Mouse (Mus musculus) NIH3T3 (cell line): Measurements from ENCODE around the gene Cd7.
A peak's percentile ranks its signal among the peaks of the same experiment; 100 is the strongest.

Experiments
- DNase-seq: peaks from one replicate; pipeline ENCODE4 v3.0.0-alpha.2; 2012; ENCODE audit warnings: low read depth

The Cd7 gene

DNA sequence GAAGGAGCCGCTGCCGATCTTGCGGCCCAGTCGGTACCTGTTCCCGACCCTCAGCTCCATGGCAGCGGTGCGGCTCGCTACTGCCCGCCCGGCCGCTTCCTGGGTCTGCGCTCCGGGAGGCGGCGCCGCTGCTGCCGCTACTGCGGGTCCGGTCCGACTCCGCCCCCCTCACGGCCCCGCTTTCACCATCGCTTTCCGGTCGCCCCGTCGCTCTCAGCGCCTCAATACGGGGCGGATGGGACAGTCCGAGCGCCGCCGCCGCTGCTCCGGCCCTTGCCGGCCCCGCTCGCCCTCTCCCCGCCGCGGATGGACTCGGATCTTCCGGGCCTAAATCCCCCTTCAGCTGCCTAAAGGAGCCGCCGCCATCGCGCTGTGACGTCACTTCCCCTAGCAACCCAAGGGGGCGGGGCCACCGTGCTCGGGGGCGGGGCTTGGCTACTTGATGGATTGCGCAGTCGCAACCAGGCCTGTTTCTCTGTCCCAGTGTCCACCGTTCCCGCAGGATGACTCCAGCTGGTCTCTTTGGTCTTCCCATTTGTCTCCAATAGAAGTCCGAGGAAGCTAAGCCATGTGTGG lies 48.2 kb downstream of the Cd7 start, which contains the start of gene Csnk1d:
TSS of gene Csnk1d (minus strand) at position 380 of the 576 bp plus-strand sequence.
- peak; percentile 97 for DNase-seq

DNA sequence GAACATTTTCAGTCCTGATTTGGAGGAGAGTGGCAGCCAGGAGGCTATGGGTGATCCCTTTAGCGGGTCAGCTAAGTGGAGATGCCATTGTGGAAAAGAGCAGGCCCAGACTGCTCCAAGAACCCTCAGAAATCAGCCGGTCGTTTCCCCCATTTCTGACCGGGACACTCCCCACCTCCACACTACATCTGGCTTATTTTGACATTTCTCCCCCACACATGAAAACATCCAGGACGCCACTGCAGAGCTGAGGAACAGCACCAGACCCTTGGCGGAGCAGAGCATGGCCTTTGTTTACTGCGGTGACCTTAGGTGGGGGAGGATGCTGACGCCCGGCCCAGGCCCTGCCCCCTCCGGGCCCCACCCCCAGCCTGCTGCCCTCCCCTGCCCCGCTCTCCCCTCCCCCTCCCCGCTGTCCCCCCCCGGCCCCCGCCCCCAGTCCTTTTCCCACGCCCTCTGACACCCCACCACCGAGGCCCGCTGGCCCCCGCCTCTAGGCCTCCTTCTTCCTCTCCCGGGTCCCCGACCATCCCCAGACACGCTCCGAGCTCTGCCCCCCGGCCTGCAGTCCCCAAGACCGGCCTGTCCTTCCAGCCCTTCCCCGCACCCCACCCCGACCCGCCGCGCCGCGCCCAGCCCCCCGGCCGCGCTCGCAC lies 49.0 kb downstream of the Cd7 start:
- DNase-seq: peak; percentile 61

DNA sequence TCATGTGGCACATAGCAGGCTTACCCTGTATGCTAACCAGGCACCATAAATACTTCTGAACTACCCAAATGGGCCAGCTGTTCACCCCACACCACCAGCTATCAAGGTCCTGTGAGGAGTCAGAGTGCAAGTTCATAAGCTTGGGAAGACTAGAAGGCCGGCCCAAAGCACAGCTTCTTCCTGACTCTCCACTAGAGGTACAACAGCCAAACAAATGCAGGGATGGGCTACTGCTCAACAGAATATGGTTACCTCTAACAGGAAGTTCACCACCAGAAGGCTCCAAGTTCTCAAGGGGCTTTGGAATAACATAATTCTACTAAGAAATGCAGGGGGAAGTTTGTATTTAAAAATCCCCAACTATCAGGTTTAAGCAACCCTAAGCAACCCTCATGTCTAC lies 49.7 kb downstream of the Cd7 start:
- DNase-seq: peak; percentile 19

DNA sequence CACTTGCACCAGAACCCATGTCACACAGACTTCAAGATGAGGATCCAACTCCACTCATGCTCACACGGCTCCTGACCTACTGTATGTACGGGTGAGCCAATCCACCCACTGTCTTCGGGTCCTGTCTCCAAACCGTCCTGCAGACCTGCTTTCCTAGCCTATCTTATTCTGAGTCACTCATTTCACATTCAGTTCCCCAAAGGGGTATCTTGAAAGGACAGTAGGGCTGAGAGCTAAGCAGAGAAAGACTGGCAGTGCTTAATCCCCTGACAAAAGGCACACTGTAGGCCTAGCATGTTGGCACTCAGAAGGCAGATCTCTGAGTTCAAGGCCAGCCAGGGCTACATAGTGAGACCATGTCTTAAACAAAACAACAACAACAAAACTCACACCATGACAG lies 50.8 kb downstream of the Cd7 start:
- no peak for DNase-seq

DNA sequence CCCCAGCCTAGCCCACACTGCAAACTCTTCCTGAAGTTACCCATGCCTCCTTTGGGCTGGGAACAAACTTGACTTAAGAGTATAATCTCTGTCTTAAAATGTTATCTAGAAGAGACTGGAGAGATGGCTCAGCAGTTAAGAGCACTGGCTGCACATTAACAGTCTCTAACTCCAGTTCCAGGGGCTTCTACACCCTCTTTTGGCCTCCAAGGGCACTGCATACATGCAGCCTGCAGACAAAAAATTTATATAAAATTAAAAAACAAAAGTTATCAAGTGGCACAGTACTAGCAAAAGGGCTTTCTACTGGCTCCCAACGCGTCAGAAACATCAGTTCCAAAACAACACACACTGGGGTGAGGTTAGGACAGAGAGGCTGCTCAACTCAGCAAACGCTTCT lies 51.6 kb downstream of the Cd7 start:
- DNase-seq: peak; percentile 17
